Mouse (Mus musculus) heart, postnatal 0 days (tissue): ENCODE data around the gene Noxa1. TPM values are rescaled to one million over a fixed set of nuclear protein-coding genes. Genes with fewer than 3 reads are reported as not detected.

Experiments
- ATAC-seq: fragments of 200-750 bp; cut with Nextera tagmentation; 2 replicates; pipeline ENCODE4 v1.8.0; 2017; ENCODE audit warnings: low read depth, moderate number of reproducible peaks, moderate library complexity; ENCODE audit not compliant: insufficient read depth
- DNase-seq: peaks from one replicate; pipeline ENCODE4 v3.0.0-alpha.2; 2016; ENCODE audit warnings: low spot score
- H3K27ac ChIP-seq: fragments of 300-500 bp; sonication (generic); 2 replicates; pipeline ENCODE4 v1.5.1; 2014; ENCODE audit warnings: low read depth, mild to moderate bottlenecking
- H3K27me3 ChIP-seq: fragments of 300-500 bp; sonication (generic); 2 replicates; pipeline ENCODE4 v1.6.1; 2014; ENCODE audit warnings: low read length, mixed read lengths; ENCODE audit not compliant: control insufficient read depth, insufficient read depth
- H3K36me3 ChIP-seq: fragments of 300-500 bp; sonication (generic); replicated peaks from 2 replicates; pipeline ENCODE4 v1.6.1; 2014; ENCODE audit warnings: low read length, mixed read lengths; ENCODE audit not compliant: control insufficient read depth, insufficient read depth
- H3K4me1 ChIP-seq: fragments of 300-500 bp; sonication (generic); 2 replicates; pipeline ENCODE4 v1.6.1; 2014; ENCODE audit warnings: antibody characterized with exemption; ENCODE audit not compliant: control insufficient read depth, insufficient read depth
- H3K4me2 ChIP-seq: fragments of 300-500 bp; sonication (generic); 2 replicates; pipeline ENCODE4 v1.6.1; 2014; ENCODE audit warnings: low read depth, mild to moderate bottlenecking, low read length, moderate library complexity
- H3K4me3 ChIP-seq: fragments of 300-500 bp; sonication (generic); 2 replicates; pipeline ENCODE4 v1.5.1; 2014; ENCODE audit warnings: low read depth, low read length
- H3K9ac ChIP-seq: fragments of 300-500 bp; sonication (generic); replicated peaks from 2 replicates; pipeline ENCODE4 v1.6.1; 2014; ENCODE audit warnings: low read depth, low read length, mixed read lengths
- H3K9me3 ChIP-seq: fragments of 300-500 bp; sonication (generic); replicated peaks from 2 replicates; pipeline ENCODE4 v1.6.1; 2016; ENCODE audit warnings: low read length; ENCODE audit not compliant: control insufficient read depth
- CTCF ChIP-seq: IDR thresholded peaks from 2 replicates; pipeline ENCODE4 v1.5.1; 2016; ENCODE audit warnings: antibody characterized with exemption, control low read depth, low read depth
- EP300 ChIP-seq: IDR thresholded peaks from 2 replicates; pipeline ENCODE4 v1.6.1; 2016; ENCODE audit warnings: antibody characterized with exemption, low read depth
- WGBS: fragments of 180-500 bp; shearing (Covaris S2); extraction: QIAGEN DNeasy Blood & Tissue Kit; methylation state at CpG from one replicate; pipeline ENCODE4 v1.1.7; 2014; 5-methylcytosine and 5-hydroxymethylcytosine counted together
- polyA plus RNA-seq: library from polyadenylated mRNA; unstranded; fragments of >200 nt; fragmentation: Nextera tagmentation; extraction: Ambion mirVana; gene quantifications from 2 replicates; pipeline ENCODE4 v1.2.1, GENCODE M21; 2015
- total RNA-seq: library from RNA; depleted of rRNA; stranded (reverse); fragments of >200 nt; gene quantifications from 2 replicates; pipeline ENCODE4 v1.2.3, GENCODE M21; 2014; ENCODE audit warnings: low replicate concordance

Noxa1 gene
- total and polyA plus RNA-seq, 2 experiments from 2014 or later, result not detected

DNA sequence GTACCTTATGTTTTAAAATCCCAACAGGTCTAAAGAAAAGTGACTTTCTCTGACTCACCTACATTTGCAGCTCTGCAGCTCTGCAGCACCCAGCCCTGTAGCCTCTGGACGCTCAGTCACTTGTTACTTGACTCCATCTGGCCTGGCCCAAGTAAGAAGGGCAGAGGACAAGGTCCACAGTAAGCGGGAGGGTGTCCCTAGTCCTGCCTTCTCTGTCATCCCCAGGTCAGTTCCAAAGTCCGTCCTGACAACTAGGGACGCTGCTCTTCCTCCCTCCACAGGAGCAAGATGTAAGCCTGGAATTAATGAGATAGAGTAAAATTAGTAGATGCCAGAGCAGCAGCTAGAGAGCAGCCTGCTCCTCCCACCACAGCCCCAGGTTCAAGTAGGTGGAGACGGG, 14.9 kb downstream of the Noxa1 start, which contains the start of gene Entpd8:
Gene Entpd8, plus strand, starts transcription at position 229 of the 400 bp plus-strand sequence.
- Histone ChIP-seq H3K36me3 (no peaks in the 10 kb centered on the region), H3K27me3 (no peaks in the 10 kb centered on the region), H3K4me2 (no peak within 1 kb of the TSS), H3K4me1 (no peaks in the 10 kb centered on the region), H3K27ac (no peak within 1 kb of the TSS), H3K9ac (no peak within 1 kb of the TSS), H3K9me3 (no peaks in the 10 kb centered on the region), H3K4me3 (no peak within 1 kb of the TSS)
- TF ChIP-seq CTCF (no peak), EP300 (no peak)
- 38% methylated on average over 5 of the region's 5 CpGs for WGBS
- ATAC-seq (no peak), DNase-seq (no peak)

DNA sequence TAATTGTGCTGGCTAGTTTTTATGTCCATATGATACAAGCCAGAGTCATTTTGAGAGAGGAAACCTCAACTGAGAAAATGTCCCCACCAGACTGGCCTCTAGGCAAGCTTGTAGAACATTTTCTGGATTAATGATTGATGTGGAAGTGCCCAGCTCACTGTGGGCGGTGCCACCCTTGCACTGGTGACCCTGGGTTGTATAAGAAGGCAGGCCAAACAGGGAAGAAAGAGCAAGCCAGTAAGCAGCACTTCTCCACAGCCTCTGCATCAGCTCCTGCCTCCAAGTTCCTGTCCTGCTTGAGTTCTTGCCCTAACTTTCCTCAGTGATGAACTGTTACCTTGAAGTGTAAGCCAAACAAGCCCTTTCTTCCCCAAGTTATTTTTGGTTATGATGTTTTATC, 16.0 kb downstream of the Noxa1 start:
- no peak overlapping the region for H3K4me3 ChIP-seq
- H3K36me3 ChIP-seq, result no peaks in the 10 kb centered on the region
- no peak for ATAC-seq
- TF ChIP-seq EP300 (no peak), CTCF (no peak)
- 50% methylated on average over 1 of the region's 1 CpGs for WGBS
- no peaks in the 10 kb centered on the region for H3K27me3 ChIP-seq
- no peak overlapping the region for H3K9ac ChIP-seq
- H3K4me2 ChIP-seq, result no peak overlapping the region
- no peaks in the 10 kb centered on the region for H3K4me1 ChIP-seq
- no peak for DNase-seq
- no peak overlapping the region for H3K27ac ChIP-seq
- H3K9me3 ChIP-seq, result no peaks in the 10 kb centered on the region

DNA sequence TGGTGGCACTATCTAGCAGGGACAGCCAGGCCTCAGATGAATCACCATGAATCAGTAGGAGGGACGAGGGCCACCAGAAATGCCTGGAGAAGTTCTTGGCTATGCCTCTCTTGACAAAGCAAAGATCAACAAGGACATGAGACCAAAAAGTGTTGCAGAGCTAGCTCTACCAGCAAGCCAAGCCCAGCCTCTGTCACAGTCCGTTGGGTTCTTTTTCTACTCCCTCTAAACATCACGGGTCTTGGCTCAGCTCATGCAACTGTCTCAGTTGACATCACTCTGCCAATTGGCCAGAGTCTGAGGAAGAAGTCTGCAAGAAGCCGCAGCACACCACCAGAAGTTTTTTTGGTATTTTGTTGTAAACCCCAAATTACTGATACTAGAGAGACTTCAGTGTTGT, 19.4 kb downstream of the Noxa1 start:
- Histone ChIP-seq H3K27ac (no peak overlapping the region), H3K4me2 (no peak overlapping the region), H3K36me3 (no peaks in the 10 kb centered on the region), H3K9ac (no peak overlapping the region), H3K9me3 (no peaks in the 10 kb centered on the region), H3K27me3 (no peaks in the 10 kb centered on the region), H3K4me1 (no peaks in the 10 kb centered on the region), H3K4me3 (no peak overlapping the region)
- DNase-seq (no peak), ATAC-seq (no peak)
- 62% methylated on average over 4 of the region's 4 CpGs for WGBS
- TF ChIP-seq CTCF, result no peak
- TF ChIP-seq EP300, result no peak

DNA sequence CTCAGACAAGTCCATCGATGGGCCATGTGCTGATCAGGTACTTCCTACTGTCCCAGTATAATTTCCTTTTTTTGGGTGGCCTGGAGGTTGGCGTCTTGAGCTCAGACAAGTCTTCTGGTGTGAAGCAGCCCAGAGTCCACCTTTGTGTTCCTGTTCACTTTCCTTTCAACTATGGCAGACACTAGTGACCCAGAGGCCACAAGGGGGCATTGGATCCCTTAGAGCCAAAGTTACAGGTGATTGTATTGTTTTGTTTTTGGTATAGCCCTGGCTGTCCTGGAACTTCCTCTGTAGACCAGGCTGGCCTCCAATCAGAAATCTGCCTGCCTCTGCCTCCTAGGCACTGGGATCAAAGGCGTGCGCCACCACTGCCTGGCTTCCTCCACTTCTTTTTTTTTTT, 22.6 kb downstream of the Noxa1 start:
- H3K9ac ChIP-seq, result no peak overlapping the region
- TF ChIP-seq CTCF (no peak), EP300 (no peak)
- H3K27me3 ChIP-seq, result no peaks in the 10 kb centered on the region
- no peaks in the 10 kb centered on the region for H3K36me3 ChIP-seq
- no peaks in the 10 kb centered on the region for H3K9me3 ChIP-seq
- no peak overlapping the region for H3K27ac ChIP-seq
- H3K4me1 ChIP-seq, result no peaks in the 10 kb centered on the region
- no peak for DNase-seq
- 90% methylated on average over 4 of the region's 4 CpGs for WGBS
- H3K4me2 ChIP-seq, result no peak overlapping the region
- H3K4me3 ChIP-seq, result no peak overlapping the region
- ATAC-seq, result no peak

- no peaks in the 10 kb centered on the region for H3K36me3 ChIP-seq
- no peak overlapping the region for H3K9ac ChIP-seq
- DNase-seq (no peak), ATAC-seq (no peak)
- 67% methylated on average over 4 of the region's 4 CpGs for WGBS
- no peaks in the 10 kb centered on the region for H3K27me3 ChIP-seq
- no peaks in the 10 kb centered on the region for H3K9me3 ChIP-seq
- TF ChIP-seq EP300, result no peak
- no peak for TF ChIP-seq CTCF
- no peak overlapping the region for H3K4me2 ChIP-seq
- no peak overlapping the region for H3K4me3 ChIP-seq
- no peaks in the 10 kb centered on the region for H3K4me1 ChIP-seq
- H3K27ac ChIP-seq, result no peak overlapping the region
Measured at GRCm38 (mm10) chr2:25069537-25069936, 25.4 kb downstream of the Noxa1 start.

GRCm38 (mm10) chr2:25066552-25066951, 28.4 kb downstream of the Noxa1 start:
- no peak overlapping the region for H3K4me3 ChIP-seq
- no peak overlapping the region for H3K4me2 ChIP-seq
- H3K27ac ChIP-seq, result no peak overlapping the region
- H3K36me3 ChIP-seq, result 0 out of 2 replicates have a peak, but pooled peaks cover 7% of the 10 kb centered on the region
- no peak for TF ChIP-seq CTCF
- no peak for TF ChIP-seq EP300
- DNase-seq (no peak), ATAC-seq (no peak)
- H3K4me1 ChIP-seq, result no peaks in the 10 kb centered on the region
- H3K27me3 ChIP-seq, result no peaks in the 10 kb centered on the region
- WGBS, result 71% methylated on average over 4 of the region's 4 CpGs
- H3K9ac ChIP-seq, result no peak overlapping the region
- no peaks in the 10 kb centered on the region for H3K9me3 ChIP-seq
